Mouse (Mus musculus): ENCODE data around the gene Jtb. TPM values are rescaled to one million over a fixed set of nuclear protein-coding genes. Genes with fewer than 3 reads are reported as not detected.

The Jtb gene
- polyA plus RNA-seq, 1 experiment, result 91.7 TPM

DNA sequence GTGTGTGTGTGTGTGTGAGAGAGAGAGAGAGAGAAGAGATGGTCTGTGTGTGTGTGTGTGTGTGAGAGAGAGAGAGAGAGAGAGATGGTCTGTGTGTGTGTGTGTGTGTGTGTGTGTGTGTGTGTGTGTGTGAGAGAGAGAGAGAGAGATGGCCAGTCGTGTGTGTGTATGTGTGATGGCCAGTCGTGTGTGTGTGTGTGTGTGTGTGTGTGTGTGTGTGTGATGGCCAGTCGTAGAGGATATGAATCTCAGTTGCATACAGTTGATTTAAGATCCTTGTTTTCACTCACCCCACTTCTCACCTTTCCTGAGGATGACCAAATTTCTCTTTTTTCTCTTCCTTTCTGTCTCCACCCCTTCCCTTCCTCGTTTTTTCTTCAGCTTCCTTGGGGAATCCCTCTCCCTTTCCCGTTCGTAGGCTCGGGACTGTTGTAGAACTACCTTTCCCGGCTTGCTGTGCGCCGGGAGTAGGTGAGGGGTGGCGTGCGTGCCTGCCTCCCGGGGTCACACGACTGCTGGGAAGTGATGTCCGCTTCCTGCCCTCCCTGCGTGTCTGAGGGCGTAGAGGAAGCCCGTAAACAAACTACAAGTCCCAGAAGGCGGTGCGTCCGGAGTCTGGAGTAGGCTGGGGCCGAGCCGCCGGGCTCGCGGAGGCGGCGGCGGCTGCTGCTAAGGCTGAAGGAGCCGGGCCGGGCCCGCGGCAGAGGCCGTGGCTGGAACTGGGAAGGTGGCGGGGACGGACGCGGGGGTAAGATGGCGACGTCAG is 22.4 kb downstream of the Jtb start, which contains the start of gene Crtc2:
Crtc2 (plus strand) TSS at position 511 of the 766 bp plus-strand sequence.
- Histone ChIP-seq H3K36me3 (ENCODE audit: control insufficient read depth, insufficient read depth, low read length) (peaks cover 9% of the 10 kb centered on the region), H3K27me3 (ENCODE audit: control insufficient read depth, insufficient read depth, low read length) (no peaks in the 10 kb centered on the region), H3K4me1 (replicated peaks; ENCODE audit: control insufficient read depth, insufficient read depth, low read length) (peaks cover 14% of the 10 kb centered on the region), H3K27ac (ENCODE audit: control insufficient read depth, insufficient read depth, low read length) (0 out of 2 replicates have a peak within 1 kb of the TSS, but pooled peaks have one; percentile 9), H3K4me3 (ENCODE audit: control insufficient read depth, insufficient read depth, low read length) (peak within 1 kb of the TSS; percentile 88)
- peak; percentile 95 for DNase-seq
- TF ChIP-seq POLR2A (IDR thresholded peaks at IDR 0.05; ENCODE audit: control insufficient read depth, extremely low read depth, insufficient read depth, low read length, poor library complexity) (peak; percentile 73), CTCF (IDR thresholded peaks at IDR 0.05; ENCODE audit: borderline replicate concordance, control insufficient read depth, extremely low read depth, insufficient read depth, low read length, poor library complexity) (peak; percentile 48; the same call in 1 of the 2 replicates)
- WGBS, result 1% methylated on average over 40 of the region's 40 CpGs

DNA sequence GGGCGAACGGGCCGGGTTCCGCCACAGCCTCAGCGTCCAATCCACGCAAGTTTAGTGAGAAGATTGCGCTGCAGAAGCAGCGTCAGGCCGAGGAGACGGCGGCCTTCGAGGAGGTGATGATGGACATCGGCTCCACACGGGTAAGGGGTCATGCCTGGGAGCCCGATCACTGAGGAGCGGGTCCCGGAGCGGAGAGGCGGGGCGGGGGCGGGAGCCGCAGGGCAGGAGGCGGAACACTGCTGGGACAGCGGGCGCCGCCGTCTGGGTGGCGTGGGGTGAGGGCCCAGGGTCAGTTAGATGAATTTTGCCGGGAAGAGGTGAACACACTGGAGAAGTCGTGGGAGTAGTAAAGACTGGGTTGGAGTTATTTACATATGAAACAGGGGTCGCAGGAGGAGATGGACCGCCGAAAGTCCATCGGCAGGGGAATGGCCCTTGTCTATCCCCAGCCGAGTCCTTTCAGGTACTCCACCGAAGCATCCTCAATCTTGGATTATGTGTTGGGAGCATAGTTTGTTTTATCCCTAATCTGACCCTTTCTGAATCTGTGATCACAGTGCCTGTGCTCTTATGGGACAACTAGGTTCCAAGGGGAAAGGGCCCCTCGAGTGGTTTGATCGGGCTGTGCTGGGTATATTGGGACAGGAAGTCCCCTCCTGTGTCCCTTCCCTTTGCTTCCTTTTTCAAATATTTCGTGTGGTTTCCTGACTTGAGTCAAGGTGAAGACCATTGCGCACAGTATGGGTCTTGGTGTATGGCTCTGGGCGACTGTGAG is 23.2 kb downstream of the Jtb start:
- H3K27ac ChIP-seq (ENCODE audit: control insufficient read depth, insufficient read depth, low read length), result 0 out of 2 replicates have a peak overlapping the region, but pooled peaks have one; percentile 9
- DNase-seq, result peak; percentile 23
- under 1% methylated on average over 41 of the region's 41 CpGs for WGBS

DNA sequence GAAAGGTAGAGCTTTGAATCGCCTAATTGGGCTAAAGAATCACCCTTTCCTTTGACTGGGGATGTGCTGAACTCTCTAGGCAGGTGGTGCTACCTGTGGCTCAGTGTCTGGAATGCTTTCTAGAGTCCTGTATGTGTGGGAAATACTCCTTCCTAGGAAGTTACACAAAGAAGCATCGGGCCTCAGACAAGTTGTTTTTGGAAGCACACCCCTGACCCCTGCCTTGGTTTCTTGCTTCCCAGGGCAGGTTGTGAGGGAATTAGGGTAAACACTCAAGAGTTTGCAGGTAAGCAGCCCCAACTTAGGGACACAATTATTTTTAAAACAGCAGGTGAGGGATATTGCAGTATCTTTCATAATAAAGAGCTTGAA is 23.8 kb downstream of the Jtb start:
- no peak for DNase-seq
- Histone ChIP-seq H3K27me3 (ENCODE audit: control insufficient read depth, insufficient read depth, low read length) (no peaks in the 10 kb centered on the region), H3K27ac (ENCODE audit: control insufficient read depth, insufficient read depth, low read length) (0 out of 2 replicates have a peak overlapping the region, but pooled peaks have one; percentile 9), H3K4me3 (ENCODE audit: control insufficient read depth, insufficient read depth, low read length) (peak overlapping the region; percentile 88), H3K4me1 (replicated peaks; ENCODE audit: control insufficient read depth, insufficient read depth, low read length) (peaks cover 12% of the 10 kb centered on the region), H3K36me3 (ENCODE audit: control insufficient read depth, insufficient read depth, low read length) (peaks cover 22% of the 10 kb centered on the region)
- WGBS, result 5% methylated on average over 2 of the region's 2 CpGs
- TF ChIP-seq POLR2A (IDR thresholded peaks at IDR 0.05; ENCODE audit: control insufficient read depth, extremely low read depth, insufficient read depth, low read length, poor library complexity) (no peak), CTCF (IDR thresholded peaks at IDR 0.05; ENCODE audit: borderline replicate concordance, control insufficient read depth, extremely low read depth, insufficient read depth, low read length, poor library complexity) (no peak)

More for the DNA sequence above, 23.2 kb downstream of the Jtb start:
- peaks cover 12% of the 10 kb centered on the region for H3K4me1 ChIP-seq (replicated peaks; ENCODE audit: control insufficient read depth, insufficient read depth, low read length)
- peak overlapping the region; percentile 88 for H3K4me3 ChIP-seq (ENCODE audit: control insufficient read depth, insufficient read depth, low read length)
- TF ChIP-seq CTCF (IDR thresholded peaks at IDR 0.05; ENCODE audit: borderline replicate concordance, control insufficient read depth, extremely low read depth, insufficient read depth, low read length, poor library complexity) (no peak), POLR2A (IDR thresholded peaks at IDR 0.05; ENCODE audit: control insufficient read depth, extremely low read depth, insufficient read depth, low read length, poor library complexity) (no peak)
- H3K27me3 ChIP-seq (ENCODE audit: control insufficient read depth, insufficient read depth, low read length), result no peaks in the 10 kb centered on the region
- H3K36me3 ChIP-seq (ENCODE audit: control insufficient read depth, insufficient read depth, low read length), result peaks cover 16% of the 10 kb centered on the region

DNA sequence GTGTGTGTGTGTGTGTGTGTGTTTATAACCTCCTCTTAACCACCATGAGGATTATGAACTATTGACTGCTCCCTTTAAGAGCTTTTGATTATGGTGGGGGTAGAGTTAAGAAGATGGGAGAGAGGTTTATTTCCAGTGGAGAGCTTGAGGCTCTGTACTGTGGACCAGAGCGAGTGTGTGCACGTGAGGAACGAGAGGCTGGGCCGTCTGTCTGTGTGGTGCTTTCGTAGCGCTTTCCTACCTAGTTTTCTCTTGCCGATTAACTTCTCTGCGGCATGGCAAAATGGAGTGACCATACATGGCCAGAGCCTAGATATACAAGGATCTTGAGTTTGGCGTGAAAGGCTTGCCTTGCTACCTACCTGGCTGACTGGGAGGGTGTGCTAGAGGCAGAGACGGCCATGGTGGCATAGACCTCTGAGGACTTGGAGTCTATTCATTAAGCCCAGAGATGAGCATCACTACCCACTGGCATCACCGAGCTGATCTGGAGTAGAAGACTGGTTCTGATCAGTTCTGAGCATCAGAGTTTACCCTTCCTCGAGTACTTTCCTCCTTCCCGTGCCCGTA is 24.5 kb downstream of the Jtb start:
- no peak overlapping the region for H3K27ac ChIP-seq (ENCODE audit: control insufficient read depth, insufficient read depth, low read length)
- no peak for DNase-seq
- H3K36me3 ChIP-seq (ENCODE audit: control insufficient read depth, insufficient read depth, low read length), result peaks cover 29% of the 10 kb centered on the region
- H3K4me1 ChIP-seq (replicated peaks; ENCODE audit: control insufficient read depth, insufficient read depth, low read length), result peaks cover 12% of the 10 kb centered on the region
- H3K4me3 ChIP-seq (ENCODE audit: control insufficient read depth, insufficient read depth, low read length), result no peak overlapping the region
- H3K27me3 ChIP-seq (ENCODE audit: control insufficient read depth, insufficient read depth, low read length), result no peaks in the 10 kb centered on the region
- 96% methylated on average over 14 of the region's 14 CpGs for WGBS
- TF ChIP-seq POLR2A (IDR thresholded peaks at IDR 0.05; ENCODE audit: control insufficient read depth, extremely low read depth, insufficient read depth, low read length, poor library complexity) (no peak), CTCF (IDR thresholded peaks at IDR 0.05; ENCODE audit: borderline replicate concordance, control insufficient read depth, extremely low read depth, insufficient read depth, low read length, poor library complexity) (no peak)

DNA sequence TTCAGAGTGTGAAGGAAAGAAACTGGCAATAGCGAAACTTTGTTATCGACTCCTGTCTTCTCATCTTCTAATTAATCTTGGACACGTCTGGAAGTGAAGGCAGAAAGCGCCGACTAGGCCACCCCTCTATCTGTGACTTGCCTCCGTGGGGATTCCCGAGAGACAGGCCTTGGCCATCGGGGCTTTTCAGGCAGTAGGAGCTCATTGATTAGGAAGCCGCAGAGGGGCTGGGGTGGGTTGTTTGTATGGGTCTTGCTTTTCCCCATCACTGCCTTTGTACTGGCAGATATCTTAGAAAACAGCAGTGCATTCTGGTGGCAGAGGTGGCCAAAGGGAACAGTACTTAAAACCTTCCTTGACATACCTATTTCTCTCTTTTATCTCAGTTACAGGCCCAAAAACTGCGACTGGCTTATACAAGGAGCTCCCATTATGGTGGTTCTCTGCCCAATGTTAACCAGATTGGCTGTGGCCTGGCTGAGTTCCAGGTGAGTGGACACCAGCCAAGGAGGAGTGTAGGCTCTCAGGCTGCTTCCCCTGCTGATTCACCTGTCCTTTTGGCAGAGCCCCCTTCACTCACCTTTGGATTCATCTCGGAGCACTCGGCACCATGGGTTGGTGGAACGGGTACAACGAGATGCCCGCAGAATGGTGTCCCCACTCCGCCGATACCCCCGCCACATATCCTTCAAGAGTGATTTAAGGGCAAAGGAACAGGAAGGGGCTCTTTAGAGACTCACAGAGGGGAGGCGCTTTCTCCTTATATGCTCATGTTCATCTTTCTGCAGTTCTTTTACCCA is 25.5 kb downstream of the Jtb start:
- Histone ChIP-seq H3K4me3 (ENCODE audit: control insufficient read depth, insufficient read depth, low read length) (no peak overlapping the region), H3K27me3 (ENCODE audit: control insufficient read depth, insufficient read depth, low read length) (no peaks in the 10 kb centered on the region), H3K4me1 (replicated peaks; ENCODE audit: control insufficient read depth, insufficient read depth, low read length) (peaks cover 12% of the 10 kb centered on the region), H3K27ac (ENCODE audit: control insufficient read depth, insufficient read depth, low read length) (no peak overlapping the region), H3K36me3 (ENCODE audit: control insufficient read depth, insufficient read depth, low read length) (peaks cover 39% of the 10 kb centered on the region)
- TF ChIP-seq CTCF (IDR thresholded peaks at IDR 0.05; ENCODE audit: borderline replicate concordance, control insufficient read depth, extremely low read depth, insufficient read depth, low read length, poor library complexity), result no peak
- TF ChIP-seq POLR2A (IDR thresholded peaks at IDR 0.05; ENCODE audit: control insufficient read depth, extremely low read depth, insufficient read depth, low read length, poor library complexity), result no peak
- 95% methylated on average over 19 of the region's 19 CpGs for WGBS
- no peak for DNase-seq
